Mouse (Mus musculus) spleen, adult 10 weeks (tissue): Measurements from ENCODE around the gene Arpp19. TPM values are rescaled to one million over a fixed set of nuclear protein-coding genes. Genes with fewer than 3 reads are reported as not detected.

Experiments
- polyA plus RNA-seq: library from polyadenylated mRNA; stranded (reverse); fragments of 350-450 nt; fragmentation: Illumina TruSeq; extraction: RNeasy Lipid Tissue Mini Kit (QIAGEN cat#74804); gene quantifications from one replicate; pipeline ENCODE4 v1.2.3, GENCODE M21; 2015; ENCODE audit warnings: low replicate concordance; ENCODE audit not compliant: insufficient read depth

Gene Arpp19
- polyA plus RNA-seq: 279 TPM

DNA sequence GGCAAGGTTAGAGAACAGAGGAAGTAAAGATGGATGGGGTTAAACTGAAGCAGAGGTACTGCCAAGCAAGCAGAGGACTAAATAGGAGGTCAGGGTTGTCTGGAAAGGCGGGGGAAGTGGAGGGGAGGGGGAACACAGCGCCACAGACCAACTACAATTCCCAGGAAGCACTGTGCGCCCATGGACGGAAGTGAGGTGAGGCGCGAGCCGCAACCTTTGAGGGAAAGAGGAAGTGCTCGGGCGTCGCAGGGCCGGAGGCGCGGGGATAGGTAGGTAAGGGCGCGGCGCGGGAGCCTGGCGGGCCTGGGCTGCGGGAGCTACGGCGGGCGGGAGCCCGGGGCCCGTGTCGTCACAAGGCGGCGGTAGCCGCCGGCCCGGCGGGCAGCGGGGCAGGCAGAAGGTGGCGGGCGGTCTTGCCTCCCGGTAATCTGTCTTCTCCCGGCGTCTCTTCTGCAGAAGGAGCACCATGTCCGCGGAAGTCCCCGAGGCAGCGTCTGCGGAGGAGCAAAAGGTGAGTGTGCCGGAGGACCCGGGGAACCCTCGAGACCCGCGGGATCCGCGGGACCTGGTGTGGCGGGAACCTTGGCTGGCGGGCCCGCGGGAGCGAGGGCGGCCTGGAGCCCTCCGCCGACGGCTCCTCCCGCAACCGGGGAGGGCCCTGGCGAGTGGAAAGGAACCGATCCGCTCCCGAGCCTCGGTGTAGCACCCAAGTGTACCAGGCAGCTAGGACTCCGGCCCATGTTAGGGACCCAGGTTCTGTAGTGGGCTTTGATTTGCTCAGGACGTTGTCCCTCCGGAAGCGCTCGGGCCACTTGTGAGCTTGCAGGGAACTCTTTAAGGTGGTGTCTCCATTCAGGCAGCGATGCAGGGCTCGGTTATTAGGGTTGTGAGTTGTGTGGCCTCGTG, at the start of gene Arpp19:
Gene Arpp19, plus strand, starts transcription at position 164 of the 906 bp plus-strand sequence.

DNA sequence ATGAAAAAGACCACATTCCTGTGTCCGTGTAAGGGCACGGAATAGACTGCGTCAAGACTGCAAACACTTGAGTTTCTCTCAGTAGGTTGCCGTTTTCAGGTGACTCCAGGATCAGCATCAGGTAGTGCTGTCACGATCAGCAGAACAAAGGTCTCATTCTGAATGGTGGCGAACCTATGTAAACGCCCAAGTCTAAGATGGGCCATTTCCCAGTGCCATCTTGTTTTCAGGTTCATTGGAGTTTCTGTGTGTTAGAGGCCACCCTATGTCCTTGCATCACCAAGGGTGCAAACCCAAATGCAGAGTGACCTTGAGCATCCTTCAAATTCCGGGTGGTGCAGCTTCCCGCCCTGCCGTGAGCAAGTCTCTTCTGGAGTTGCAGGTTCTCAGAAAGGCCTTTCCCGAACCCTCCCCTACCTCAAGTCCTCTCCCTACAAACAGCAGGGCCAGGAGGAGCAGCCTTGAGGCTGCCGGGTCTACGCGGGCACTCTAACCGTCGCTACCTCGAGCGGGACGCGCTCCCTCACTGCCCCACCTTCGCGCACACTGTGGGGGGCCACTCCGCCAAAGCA, 33.1 kb downstream of the Arpp19 start, which contains the start of gene Myo5a:
Gene Myo5a, plus strand, starts transcription at position 559 of the 572 bp plus-strand sequence.

Other genes starting within 250 kb of the Arpp19 start
- gene Onecut1, start 175.7 kb upstream of the Arpp19 start, polyA plus RNA-seq: not detected
- gene Fam214a, start 84.7 kb upstream of the Arpp19 start, polyA plus RNA-seq: 71.1 TPM
- 73.1 TPM for gene Myo5a, start 33.4 kb downstream of the Arpp19 start, polyA plus RNA-seq
- gene Myo5c, start 194.4 kb downstream of the Arpp19 start, polyA plus RNA-seq: 0.22 TPM